Mouse (Mus musculus) hindbrain, embryonic 14.5 days (tissue): ENCODE data around the gene Tanc1. TPM values are rescaled to one million over a fixed set of nuclear protein-coding genes. Genes with fewer than 3 reads are reported as not detected.
"Not testable (repeated sequence)": the region's sequence is repeated elsewhere in the genome, so short reads cannot be mapped to it uniquely, and the experiment has no call there.

ENCODE experiments used
- ATAC-seq: fragments of 200-750 bp; cut with Nextera tagmentation; 2 replicates; pipeline ENCODE4 v1.8.0; 2017; ENCODE audit warnings: moderate number of reproducible peaks, mild to moderate bottlenecking, moderate TSS enrichment, moderate library complexity; ENCODE audit not compliant: low FRiP score
- DNase-seq: peaks from one replicate; pipeline ENCODE4 v3.0.0-alpha.2; 2015; ENCODE audit warnings: low spot score
- H3K27ac ChIP-seq: fragments of 300-500 bp; sonication (generic); 2 replicates; pipeline ENCODE4 v1.5.1; 2014; ENCODE audit warnings: mild to moderate bottlenecking, moderate library complexity
- H3K27me3 ChIP-seq: fragments of 300-500 bp; sonication (generic); 2 replicates; pipeline ENCODE4 v1.6.1; 2014; ENCODE audit warnings: mild to moderate bottlenecking, low read length, mixed read lengths; ENCODE audit not compliant: control insufficient read depth, insufficient read depth
- H3K36me3 ChIP-seq: fragments of 300-500 bp; sonication (generic); replicated peaks from 2 replicates; pipeline ENCODE4 v1.6.1; 2014; ENCODE audit not compliant: control insufficient read depth, insufficient read depth
- H3K4me1 ChIP-seq: fragments of 300-500 bp; sonication (generic); replicated peaks from 2 replicates; pipeline ENCODE4 v1.6.1; 2014; ENCODE audit warnings: antibody characterized with exemption, low read length, mixed read lengths; ENCODE audit not compliant: control insufficient read depth, insufficient read depth
- H3K4me2 ChIP-seq: fragments of 300-500 bp; sonication (generic); replicated peaks from 2 replicates; pipeline ENCODE4 v1.6.1; 2014; ENCODE audit warnings: mild to moderate bottlenecking, moderate library complexity
- H3K4me3 ChIP-seq: fragments of 300-500 bp; sonication (generic); replicated peaks from 2 replicates; pipeline ENCODE4 v1.5.1; 2014; ENCODE audit warnings: mild to moderate bottlenecking, low read length
- H3K9ac ChIP-seq: fragments of 300-500 bp; sonication (generic); 2 replicates; pipeline ENCODE4 v1.6.1; 2014
- H3K9me3 ChIP-seq: fragments of 300-500 bp; sonication (generic); 2 replicates; pipeline ENCODE4 v1.6.1; 2016; ENCODE audit warnings: low read length; ENCODE audit not compliant: control insufficient read depth
- WGBS: fragments of 180-500 bp; shearing (Covaris S2); extraction: QIAGEN DNeasy Blood & Tissue Kit; methylation state at CpG from one replicate; pipeline ENCODE4 v1.1.7; 2014; 5-methylcytosine and 5-hydroxymethylcytosine counted together
- polyA plus RNA-seq: library from polyadenylated mRNA; unstranded; fragments of >200 nt; fragmentation: Nextera tagmentation; extraction: Ambion mirVana; gene quantifications from 2 replicates; pipeline ENCODE4 v1.2.1, GENCODE M21; 2014

The Tanc1 gene
- 6.5 and 7.9 TPM in 2 replicates for polyA plus RNA-seq

DNA sequence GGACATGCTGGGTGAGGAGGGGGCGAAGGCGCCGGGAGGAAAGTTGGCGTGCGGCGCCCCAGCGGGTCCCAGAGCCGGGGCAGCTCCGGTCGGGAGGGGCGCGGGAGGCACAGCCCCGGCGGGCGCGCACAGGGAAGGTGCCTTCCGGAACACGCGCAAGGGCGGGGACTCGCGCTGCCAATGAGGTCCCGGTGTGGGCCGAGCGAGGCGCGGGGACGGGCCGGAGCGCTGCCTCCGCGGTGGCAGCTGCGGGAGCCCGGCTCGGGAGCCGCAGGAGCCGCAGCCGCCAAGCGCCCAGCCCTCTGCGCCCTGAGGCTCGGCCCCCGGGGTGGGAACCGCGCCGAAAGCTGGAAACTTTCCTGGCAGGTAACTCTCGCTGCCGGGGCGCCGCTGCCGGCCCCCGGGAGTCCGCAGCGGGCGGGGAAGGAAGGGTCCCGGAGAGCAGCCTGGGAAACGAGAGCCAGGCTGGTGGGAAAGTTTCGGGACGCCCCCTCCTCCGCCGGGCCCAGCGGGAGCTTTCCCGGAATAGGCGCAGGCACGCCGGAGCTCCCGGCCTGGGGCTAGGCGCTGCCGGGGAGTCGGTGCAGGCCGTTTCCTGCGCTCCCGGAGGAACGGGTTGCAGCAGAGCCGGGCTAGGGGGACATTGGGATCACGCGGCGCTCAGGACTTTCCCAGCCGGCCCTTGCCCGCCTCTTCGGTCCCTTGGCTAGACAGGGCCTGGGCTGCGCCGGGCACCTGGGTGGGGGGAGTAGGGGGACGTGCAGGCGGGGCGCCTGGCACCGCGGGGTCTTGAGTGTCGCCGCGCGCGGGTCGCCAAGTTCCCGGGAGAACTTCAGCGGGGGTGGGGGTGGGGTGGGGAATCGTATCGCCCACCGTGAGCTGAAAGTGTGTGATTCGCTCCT, at the start of gene Tanc1:
Tanc1 (plus strand) TSS at position 212 of the 902 bp plus-strand sequence.
- Histone ChIP-seq H3K4me1 (peaks cover 16% of the 10 kb centered on the region), H3K27ac (peak within 1 kb of the TSS; percentile 66), H3K4me2 (peak within 1 kb of the TSS; percentile 93), H3K4me3 (peak within 1 kb of the TSS; percentile 61), H3K9ac (peak within 1 kb of the TSS; percentile 60), H3K9me3 (no peaks in the 10 kb centered on the region), H3K36me3 (no peaks in the 10 kb centered on the region), H3K27me3 (peaks cover 27% of the 10 kb centered on the region)
- DNase-seq (peak; percentile 69), ATAC-seq (peak; percentile 91)
- WGBS, result under 1% methylated on average over 98 of the region's 99 CpGs

GRCm38 (mm10) chr2:59562215-59562614, 49.6 kb upstream of the Tanc1 start:
- no peak overlapping the region for H3K4me3 ChIP-seq
- no peaks in the 10 kb centered on the region for H3K4me1 ChIP-seq
- no peaks in the 10 kb centered on the region for H3K27me3 ChIP-seq
- H3K27ac ChIP-seq, result no peak overlapping the region
- no peaks in the 10 kb centered on the region for H3K9me3 ChIP-seq
- H3K4me2 ChIP-seq, result no peak overlapping the region
- H3K9ac ChIP-seq, result no peak overlapping the region
- DNase-seq, result no peak
- ATAC-seq, result no peak
- 63% methylated on average over 4 of the region's 4 CpGs for WGBS
- no peaks in the 10 kb centered on the region for H3K36me3 ChIP-seq

GRCm38 (mm10) chr2:59562696-59563095, 49.1 kb upstream of the Tanc1 start:
- H3K4me2 ChIP-seq, result no peak overlapping the region
- no peak overlapping the region for H3K4me3 ChIP-seq
- no peaks in the 10 kb centered on the region for H3K9me3 ChIP-seq
- no peaks in the 10 kb centered on the region for H3K36me3 ChIP-seq
- WGBS, result 30% methylated on average over 5 of the region's 5 CpGs
- H3K9ac ChIP-seq, result no peak overlapping the region
- H3K4me1 ChIP-seq, result no peaks in the 10 kb centered on the region
- no peak overlapping the region for H3K27ac ChIP-seq
- no peaks in the 10 kb centered on the region for H3K27me3 ChIP-seq
- DNase-seq, result no peak
- ATAC-seq, result peak; percentile 57; the same call in 1 of the 2 replicates

DNA sequence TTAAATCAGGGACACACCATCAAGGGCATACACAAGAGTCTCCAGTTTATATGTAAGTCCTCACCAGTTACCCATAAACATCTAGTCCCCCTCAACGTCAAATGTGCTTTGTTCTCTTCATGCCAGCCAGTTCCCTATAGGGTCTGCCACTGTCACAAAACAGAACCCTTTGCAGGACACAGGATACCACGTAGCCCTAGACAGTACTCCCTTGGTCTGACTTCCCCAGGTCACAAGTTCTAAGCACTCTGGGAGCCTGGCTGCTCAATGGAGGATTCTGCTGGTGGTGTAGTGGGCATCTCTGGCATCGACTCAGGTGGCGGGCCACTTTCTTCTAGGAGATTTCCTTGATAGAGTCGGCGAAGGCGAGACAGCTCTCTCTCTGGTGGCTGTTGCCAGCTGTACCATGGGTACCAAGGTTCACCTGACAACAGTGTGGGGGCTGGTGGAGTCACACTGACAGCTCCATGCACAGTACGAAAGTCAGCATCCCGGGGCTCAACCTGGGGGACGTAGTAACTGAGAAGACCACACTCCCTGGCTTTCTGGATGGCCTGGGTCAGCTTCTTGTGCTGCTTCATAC, 47.7 kb upstream of the Tanc1 start:
- H3K4me3 ChIP-seq, DNase-seq, H3K9ac ChIP-seq, H3K4me2 ChIP-seq, H3K9me3 ChIP-seq, H3K4me1 ChIP-seq, H3K27ac ChIP-seq, H3K36me3 ChIP-seq, H3K27me3 ChIP-seq: not testable (repeated sequence)
- 98% methylated on average over 3 of the region's 10 CpGs for WGBS
- peak; percentile 24; the same call in 1 of the 2 replicates for ATAC-seq

DNA sequence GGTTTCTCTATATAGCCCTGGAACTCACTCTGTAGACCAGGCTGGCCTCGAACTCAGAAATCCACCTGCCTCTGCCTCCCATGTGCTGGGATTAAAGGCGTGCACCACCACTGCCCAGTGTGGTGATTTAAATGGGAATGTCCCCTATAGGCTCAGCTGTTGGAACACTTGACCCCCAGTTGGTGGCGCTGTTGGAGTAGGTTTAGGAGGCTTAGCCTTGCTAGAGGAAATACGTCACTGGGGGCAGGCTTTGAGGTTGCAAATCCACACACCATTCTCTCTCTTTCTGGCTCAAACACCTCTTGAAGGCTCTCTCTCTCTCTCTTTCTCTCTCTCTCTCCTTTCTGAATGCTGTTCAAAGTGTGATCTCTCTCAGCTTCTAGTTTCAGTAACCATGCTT, 46.9 kb upstream of the Tanc1 start:
- no peak for ATAC-seq

GRCm38 (mm10) chr2:59580939-59581338, 30.9 kb upstream of the Tanc1 start:
- WGBS, result 35% methylated on average over 7 of the region's 7 CpGs
- Histone ChIP-seq H3K4me2 (no peak overlapping the region), H3K27ac (no peak overlapping the region), H3K9ac (no peak overlapping the region), H3K9me3 (no peaks in the 10 kb centered on the region), H3K4me3 (no peak overlapping the region), H3K4me1 (no peaks in the 10 kb centered on the region), H3K27me3 (no peaks in the 10 kb centered on the region), H3K36me3 (no peaks in the 10 kb centered on the region)
- DNase-seq, result no peak
- no peak for ATAC-seq

More for the DNA sequence above, 46.9 kb upstream of the Tanc1 start:
- 83% methylated on average over 4 of the region's 4 CpGs for WGBS
- Histone ChIP-seq H3K4me3 (no peak overlapping the region), H3K36me3 (no peaks in the 10 kb centered on the region), H3K4me2 (no peak overlapping the region), H3K9me3 (peaks cover 16% of the 10 kb centered on the region), H3K27me3 (no peaks in the 10 kb centered on the region), H3K27ac (no peak overlapping the region), H3K9ac (no peak overlapping the region), H3K4me1 (no peaks in the 10 kb centered on the region)
- no peak for DNase-seq

- Histone ChIP-seq H3K36me3 (no peaks in the 10 kb centered on the region), H3K27me3 (no peaks in the 10 kb centered on the region), H3K4me1 (no peaks in the 10 kb centered on the region), H3K9me3 (no peaks in the 10 kb centered on the region), H3K27ac (no peak overlapping the region), H3K4me3 (no peak overlapping the region), H3K9ac (no peak overlapping the region), H3K4me2 (no peak overlapping the region)
- no peak for ATAC-seq
- no peak for DNase-seq
- WGBS, result 92% methylated on average over 6 of the region's 6 CpGs
Observed at GRCm38 (mm10) chr2:59583961-59584360, 27.9 kb upstream of the Tanc1 start.

DNA sequence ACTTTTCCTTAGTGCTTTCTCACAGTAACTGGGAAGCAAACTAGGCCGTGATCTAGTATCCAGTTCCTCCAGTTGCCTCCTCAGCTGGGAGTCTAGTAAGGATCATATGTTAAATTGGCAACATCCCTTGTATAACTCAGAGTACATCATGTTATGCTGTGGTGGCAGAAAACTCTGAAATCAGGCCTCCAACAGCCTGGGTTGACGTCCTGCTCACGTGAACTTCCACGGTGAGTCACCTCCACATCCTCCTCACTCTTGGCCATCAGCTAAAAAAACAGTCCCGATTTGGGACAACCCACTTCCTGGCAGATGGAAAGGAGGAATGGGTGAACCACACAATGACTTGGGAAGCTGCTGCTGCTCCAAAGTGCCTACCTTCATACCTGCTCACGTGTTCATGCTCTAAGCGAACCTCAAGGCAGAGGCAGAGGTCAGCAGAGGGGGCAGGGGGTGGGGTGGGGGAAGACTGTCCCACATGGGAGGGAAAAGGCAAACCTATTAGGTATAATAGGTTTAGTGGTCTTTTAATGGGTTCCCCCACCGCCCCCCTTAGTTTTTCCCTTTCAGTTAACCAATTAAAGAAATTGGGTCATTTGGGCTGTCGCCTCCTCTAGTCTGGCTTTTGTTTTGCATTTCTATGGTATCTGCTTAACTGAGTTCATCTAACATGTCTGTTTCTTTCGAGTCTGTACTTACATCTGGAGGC, 24.3 kb upstream of the Tanc1 start:
- H3K36me3 ChIP-seq, result no peaks in the 10 kb centered on the region
- H3K9me3 ChIP-seq, result no peaks in the 10 kb centered on the region
- H3K4me2 ChIP-seq, result no peak overlapping the region
- ATAC-seq, result no peak
- WGBS, result 86% methylated on average over 10 of the region's 10 CpGs
- no peaks in the 10 kb centered on the region for H3K27me3 ChIP-seq
- no peak overlapping the region for H3K27ac ChIP-seq
- no peak for DNase-seq
- H3K4me3 ChIP-seq, result no peak overlapping the region
- no peak overlapping the region for H3K9ac ChIP-seq
- H3K4me1 ChIP-seq, result no peaks in the 10 kb centered on the region

GRCm38 (mm10) chr2:59588096-59588405, 23.8 kb upstream of the Tanc1 start:
- Histone ChIP-seq H3K27ac (no peak overlapping the region), H3K9me3 (no peaks in the 10 kb centered on the region), H3K4me2 (no peak overlapping the region), H3K4me3 (no peak overlapping the region), H3K36me3 (no peaks in the 10 kb centered on the region), H3K9ac (no peak overlapping the region), H3K27me3 (no peaks in the 10 kb centered on the region), H3K4me1 (no peaks in the 10 kb centered on the region)
- ATAC-seq (no peak), DNase-seq (no peak)
- WGBS, result 81% methylated on average over 3 of the region's 3 CpGs
